Mouse (Mus musculus) embryonic facial prominence, embryonic 15.5 days (tissue): ENCODE measurements at regions not wholly inside any gene's neighbourhood (a gene's known extent, or its start where the extent isn't known, plus 50 kb on each side); places are given as distances from the start of the nearest gene placed in this dataset.

Experiments used
- ATAC-seq: fragments of 200-750 bp; cut with Nextera tagmentation; 2 replicates; pipeline ENCODE4 v1.8.0; 2017; ENCODE audit warnings: low read depth, moderate TSS enrichment; ENCODE audit not compliant: insufficient number of reproducible peaks, low FRiP score, low TSS enrichment
- H3K27ac ChIP-seq: fragments of 300-500 bp; sonication (generic); replicated peaks from 2 replicates; pipeline ENCODE4 v1.5.1; 2015; ENCODE audit warnings: mild to moderate bottlenecking, inconsistent platforms
- H3K27me3 ChIP-seq: fragments of 300-500 bp; sonication (generic); 2 replicates; pipeline ENCODE4 v1.6.1; 2015; ENCODE audit warnings: inconsistent platforms
- H3K36me3 ChIP-seq: fragments of 300-500 bp; sonication (generic); 2 replicates; pipeline ENCODE4 v1.6.1; 2015; ENCODE audit warnings: mild to moderate bottlenecking, inconsistent platforms
- H3K4me1 ChIP-seq: fragments of 300-500 bp; sonication (generic); 2 replicates; pipeline ENCODE4 v1.6.1; 2015; ENCODE audit warnings: inconsistent platforms
- H3K4me2 ChIP-seq: fragments of 300-500 bp; sonication (generic); replicated peaks from 2 replicates; pipeline ENCODE4 v1.6.1; 2015; ENCODE audit warnings: mild to moderate bottlenecking, inconsistent platforms
- H3K4me3 ChIP-seq: fragments of 300-500 bp; sonication (generic); replicated peaks from 2 replicates; pipeline ENCODE4 v1.5.1; 2015; ENCODE audit warnings: mild to moderate bottlenecking, inconsistent platforms
- H3K9ac ChIP-seq: fragments of 300-500 bp; sonication (generic); 2 replicates; pipeline ENCODE4 v1.6.1; 2015; ENCODE audit warnings: inconsistent platforms
- H3K9me3 ChIP-seq: fragments of 300-500 bp; sonication (generic); replicated peaks from 2 replicates; pipeline ENCODE4 v1.6.1; 2016; ENCODE audit warnings: inconsistent platforms
- WGBS: fragments of 180-500 bp; shearing (Covaris S2); methylation state at CpG from one replicate; pipeline ENCODE4 v1.1.7; 2015; 5-methylcytosine and 5-hydroxymethylcytosine counted together

GRCm38 (mm10) chr19:54783729-54784128, 343.3 kb downstream of the Gpam start:
- Histone ChIP-seq H3K27ac (no peak overlapping the region), H3K27me3 (no peaks in the 10 kb centered on the region), H3K4me3 (no peak overlapping the region), H3K9me3 (no peaks in the 10 kb centered on the region), H3K36me3 (no peaks in the 10 kb centered on the region), H3K9ac (no peak overlapping the region), H3K4me2 (no peak overlapping the region), H3K4me1 (no peaks in the 10 kb centered on the region)
- no peak for ATAC-seq
- WGBS = 59% methylated on average over 1 of the region's 1 CpGs

GRCm38 (mm10) chr19:54757761-54758160, 369.3 kb downstream of the Gpam start:
- no peak overlapping the region for H3K27ac ChIP-seq

GRCm38 (mm10) chr19:54756681-54757257, 370.3 kb downstream of the Gpam start:
- no peak overlapping the region for H3K4me3 ChIP-seq
- no peak overlapping the region for H3K9ac ChIP-seq
- ATAC-seq = no peak
- H3K4me2 ChIP-seq = no peak overlapping the region
- WGBS = 56% methylated on average over 8 of the region's 8 CpGs
- H3K27ac ChIP-seq = no peak overlapping the region
- no peaks in the 10 kb centered on the region for H3K36me3 ChIP-seq
- H3K9me3 ChIP-seq = no peaks in the 10 kb centered on the region
- no peaks in the 10 kb centered on the region for H3K27me3 ChIP-seq
- H3K4me1 ChIP-seq = peaks cover 5% of the 10 kb centered on the region; the same call in 1 of the 2 replicates

More at GRCm38 (mm10) chr19:54757761-54758160, 369.3 kb downstream of the Gpam start:
- no peak overlapping the region for H3K4me3 ChIP-seq
- no peak overlapping the region for H3K9ac ChIP-seq
- no peaks in the 10 kb centered on the region for H3K27me3 ChIP-seq
- 35% methylated on average over 5 of the region's 5 CpGs for WGBS
- H3K4me2 ChIP-seq = no peak overlapping the region
- peaks cover 5% of the 10 kb centered on the region; the same call in 1 of the 2 replicates for H3K4me1 ChIP-seq
- no peaks in the 10 kb centered on the region for H3K9me3 ChIP-seq
- H3K36me3 ChIP-seq = no peaks in the 10 kb centered on the region
- ATAC-seq = 0 out of 2 replicates have a peak, but pooled peaks have one; percentile 69

DNA sequence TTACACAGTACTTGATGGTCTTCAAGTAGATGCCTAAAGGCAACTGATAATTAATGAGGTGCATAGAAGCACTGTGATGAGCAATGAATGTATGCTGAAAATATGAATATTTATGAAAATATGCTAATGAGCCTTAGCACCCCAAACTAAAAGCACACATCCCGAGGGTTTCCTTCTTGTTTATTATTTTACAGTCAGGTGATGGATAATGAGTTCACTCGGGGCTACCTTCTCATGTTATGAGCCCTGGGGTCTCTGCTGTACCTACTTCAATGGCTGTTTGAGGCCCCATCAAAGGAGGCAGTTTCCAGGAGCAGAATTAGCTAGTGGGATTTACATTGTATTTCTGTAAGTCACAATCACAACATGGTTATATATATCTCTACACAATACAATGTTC, 371.6 kb downstream of the Gpam start:
- no peak for ATAC-seq
- Histone ChIP-seq H3K9ac (no peak overlapping the region), H3K4me2 (no peak overlapping the region), H3K9me3 (no peaks in the 10 kb centered on the region), H3K27ac (no peak overlapping the region), H3K27me3 (no peaks in the 10 kb centered on the region), H3K36me3 (no peaks in the 10 kb centered on the region), H3K4me3 (no peak overlapping the region), H3K4me1 (peaks cover 5% of the 10 kb centered on the region; the same call in 1 of the 2 replicates)
- whole genome bisulfite sequencing = 64% methylated on average over 2 of the region's 2 CpGs

- Histone ChIP-seq H3K4me1 (no peaks in the 10 kb centered on the region), H3K9ac (no peak overlapping the region), H3K27ac (no peak overlapping the region), H3K4me2 (no peak overlapping the region), H3K9me3 (no peaks in the 10 kb centered on the region), H3K27me3 (no peaks in the 10 kb centered on the region), H3K36me3 (no peaks in the 10 kb centered on the region), H3K4me3 (no peak overlapping the region)
- 78% methylated on average over 2 of the region's 2 CpGs for WGBS
- ATAC-seq = no peak
Measured at GRCm38 (mm10) chr19:54733938-54734337, 393.1 kb downstream of the Gpam start.

DNA sequence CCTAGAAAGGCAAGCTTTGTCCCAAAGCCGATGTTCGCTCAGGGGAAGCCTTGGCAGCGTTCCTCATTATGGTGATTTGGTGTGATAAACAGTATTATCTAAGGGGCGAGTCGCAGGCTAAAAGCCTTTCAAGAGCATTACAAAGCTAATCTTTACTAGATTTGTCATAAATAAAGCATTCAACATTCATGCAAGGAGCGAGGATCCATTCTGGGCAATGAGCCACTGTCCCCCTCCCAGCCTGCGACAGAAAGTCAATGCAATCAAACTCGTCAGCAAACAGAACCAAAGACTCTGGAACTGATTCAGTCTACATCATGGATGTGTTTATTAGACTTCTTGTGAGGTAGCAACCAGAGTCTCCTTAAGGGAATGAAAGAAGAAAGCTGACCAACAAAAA, 395.3 kb downstream of the Gpam start:
- no peaks in the 10 kb centered on the region for H3K9me3 ChIP-seq
- no peaks in the 10 kb centered on the region for H3K36me3 ChIP-seq
- no peaks in the 10 kb centered on the region for H3K4me1 ChIP-seq
- H3K9ac ChIP-seq = no peak overlapping the region
- WGBS = 72% methylated on average over 8 of the region's 8 CpGs
- H3K27me3 ChIP-seq = no peaks in the 10 kb centered on the region
- no peak overlapping the region for H3K4me2 ChIP-seq
- ATAC-seq = no peak
- H3K4me3 ChIP-seq = no peak overlapping the region
- no peak overlapping the region for H3K27ac ChIP-seq

- no peaks in the 10 kb centered on the region for H3K36me3 ChIP-seq
- H3K4me3 ChIP-seq = no peak overlapping the region
- no peaks in the 10 kb centered on the region for H3K27me3 ChIP-seq
- H3K4me1 ChIP-seq = no peaks in the 10 kb centered on the region
- 80% methylated on average over 2 of the region's 2 CpGs for WGBS
- H3K9me3 ChIP-seq = no peaks in the 10 kb centered on the region
- no peak for ATAC-seq
- H3K9ac ChIP-seq = no peak overlapping the region
- no peak overlapping the region for H3K27ac ChIP-seq
- no peak overlapping the region for H3K4me2 ChIP-seq
Measured at GRCm38 (mm10) chr19:54731315-54731714, 395.7 kb downstream of the Gpam start.

DNA sequence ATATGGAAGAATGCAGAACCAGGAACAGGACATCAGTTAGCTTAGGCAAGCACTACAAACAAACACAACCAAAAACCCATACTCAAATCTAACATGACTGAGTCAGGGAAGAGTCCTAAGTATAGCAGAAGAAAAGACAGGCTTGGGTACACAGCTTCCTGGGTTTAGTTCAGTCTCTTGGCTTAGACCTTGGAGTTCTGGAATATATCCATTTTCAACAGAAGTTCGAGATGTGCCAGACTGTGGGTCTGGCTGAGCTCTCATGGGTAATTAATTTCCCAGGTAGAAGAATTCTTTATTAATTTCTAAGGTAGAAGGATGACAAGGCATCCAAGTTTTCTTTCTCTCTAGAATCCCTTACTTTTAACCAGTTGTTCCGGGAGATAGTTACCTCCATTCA, 396.2 kb downstream of the Gpam start:
- WGBS = 82% methylated on average over 2 of the region's 2 CpGs
- no peak overlapping the region for H3K4me2 ChIP-seq

DNA sequence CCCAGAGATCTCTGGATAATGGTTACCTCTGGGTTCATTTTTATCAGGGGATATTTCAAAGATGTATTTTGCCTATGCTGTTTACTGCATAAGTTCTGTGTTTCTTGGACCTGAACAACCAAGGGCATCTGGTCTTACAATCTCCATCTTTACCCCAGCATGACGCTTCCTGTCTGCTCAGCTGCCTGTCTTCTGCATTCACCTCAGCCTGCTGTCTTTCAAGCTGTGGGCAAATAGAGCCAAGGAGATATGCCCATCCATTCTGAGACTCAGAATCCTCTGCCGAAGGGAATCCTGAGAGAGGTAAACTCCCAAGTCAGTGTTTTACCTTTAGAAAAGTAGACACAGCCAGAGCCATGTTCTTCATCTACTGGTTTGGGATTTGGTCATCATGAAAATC, 396.7 kb downstream of the Gpam start:
- no peaks in the 10 kb centered on the region for H3K27me3 ChIP-seq
- H3K4me1 ChIP-seq = no peaks in the 10 kb centered on the region
- no peak for ATAC-seq
- no peaks in the 10 kb centered on the region for H3K36me3 ChIP-seq
- H3K9me3 ChIP-seq = no peaks in the 10 kb centered on the region
- 80% methylated on average over 2 of the region's 2 CpGs for WGBS
- no peak overlapping the region for H3K4me2 ChIP-seq
- no peak overlapping the region for H3K9ac ChIP-seq
- no peak overlapping the region for H3K4me3 ChIP-seq
- H3K27ac ChIP-seq = no peak overlapping the region

More for the DNA sequence above, 396.2 kb downstream of the Gpam start:
- Histone ChIP-seq H3K36me3 (no peaks in the 10 kb centered on the region), H3K4me3 (no peak overlapping the region), H3K9ac (no peak overlapping the region), H3K9me3 (no peaks in the 10 kb centered on the region), H3K27me3 (no peaks in the 10 kb centered on the region), H3K4me1 (no peaks in the 10 kb centered on the region), H3K27ac (no peak overlapping the region)
- ATAC-seq = no peak

- Histone ChIP-seq H3K4me1 (no peaks in the 10 kb centered on the region), H3K9ac (no peak overlapping the region), H3K4me2 (no peak overlapping the region), H3K27me3 (no peaks in the 10 kb centered on the region), H3K27ac (no peak overlapping the region), H3K4me3 (no peak overlapping the region), H3K36me3 (no peaks in the 10 kb centered on the region), H3K9me3 (no peaks in the 10 kb centered on the region)
- 38% methylated on average over 2 of the region's 2 CpGs for WGBS
- ATAC-seq = no peak
Measured at GRCm38 (mm10) chr19:54722091-54722490, 404.9 kb downstream of the Gpam start.

GRCm38 (mm10) chr19:54697411-54697810, 429.6 kb downstream of the Gpam start:
- H3K4me2 ChIP-seq = no peak overlapping the region
- H3K36me3 ChIP-seq = no peaks in the 10 kb centered on the region
- WGBS = 79% methylated on average over 8 of the region's 8 CpGs
- no peaks in the 10 kb centered on the region for H3K27me3 ChIP-seq
- no peak for ATAC-seq
- H3K4me3 ChIP-seq = no peak overlapping the region
- no peak overlapping the region for H3K27ac ChIP-seq
- no peaks in the 10 kb centered on the region for H3K4me1 ChIP-seq
- H3K9ac ChIP-seq = no peak overlapping the region
- no peaks in the 10 kb centered on the region for H3K9me3 ChIP-seq

GRCm38 (mm10) chr19:54693714-54694113, 433.3 kb downstream of the Gpam start:
- Histone ChIP-seq H3K4me3 (no peak overlapping the region), H3K9me3 (no peaks in the 10 kb centered on the region), H3K4me2 (no peak overlapping the region), H3K9ac (no peak overlapping the region), H3K36me3 (no peaks in the 10 kb centered on the region), H3K27me3 (no peaks in the 10 kb centered on the region), H3K27ac (no peak overlapping the region), H3K4me1 (no peaks in the 10 kb centered on the region)
- WGBS = 93% methylated on average over 3 of the region's 3 CpGs
- ATAC-seq = no peak
